Mouse (Mus musculus) MEL (cell line): Measurements from ENCODE around the gene Gm10134. TPM values are rescaled to one million over a fixed set of nuclear protein-coding genes. Genes with fewer than 3 reads are reported as not detected.

Experiments
- DNase-seq: peaks from one replicate; pipeline ENCODE4 v3.0.0; 2011; ENCODE audit warnings: low read depth, low spot score
- H3K27ac ChIP-seq: 2 replicates; pipeline ENCODE4 v1.5.1; 2012; ENCODE audit warnings: low read depth, mild to moderate bottlenecking, control low read depth, low read length, moderate library complexity; ENCODE audit not compliant: control insufficient read depth
- H3K27me3 ChIP-seq, 2 experiments: fragments of 150-350 bp in 1 of 2; sonication (generic) in 1 of 2; 2 replicates each; pipeline ENCODE4 v1.6.1; 2012; ENCODE audit warnings: low read length in 2 of 2, mild to moderate bottlenecking in 2 of 2, improper control_type of control experiment in 1 of 2, moderate library complexity in 1 of 2; ENCODE audit not compliant: insufficient read depth in 2 of 2, control insufficient read depth in 1 of 2
- H3K36me3 ChIP-seq, 2 experiments: 2 replicates each; pipeline ENCODE4 v1.6.1; 2012 to 2014; ENCODE audit warnings: low read length in 2 of 2, improper control_type of control experiment in 1 of 2, inconsistent platforms in 1 of 2, mild to moderate bottlenecking in 1 of 2; ENCODE audit not compliant: insufficient read depth in 2 of 2, control insufficient read depth in 1 of 2
- H3K4me1 ChIP-seq, 2 experiments: fragments of 150-350 bp in 1 of 2; sonication (generic) in 1 of 2; 2 replicates each; pipeline ENCODE4 v1.6.1; 2012; ENCODE audit warnings: low read length in 2 of 2, improper control_type of control experiment in 1 of 2, mild to moderate bottlenecking in 1 of 2; ENCODE audit not compliant: insufficient read depth in 2 of 2, control insufficient read depth in 1 of 2
- H3K4me3 ChIP-seq, 2 experiments: fragments of 150-350 bp in 1 of 2; sonication (generic) in 1 of 2; 2 replicates each; pipeline ENCODE4 v1.5.1; 2012; ENCODE audit warnings: low read depth in 2 of 2, low read length in 2 of 2, mild to moderate bottlenecking in 2 of 2, moderate library complexity in 2 of 2, control low read depth in 1 of 2, improper control_type of control experiment in 1 of 2; ENCODE audit not compliant: control insufficient read depth in 1 of 2, insufficient read depth in 1 of 2
- H3K79me2 ChIP-seq: 2 replicates; pipeline ENCODE4 v1.6.1; 2012; ENCODE audit warnings: mild to moderate bottlenecking, low read length, moderate library complexity; ENCODE audit not compliant: control insufficient read depth, poor library complexity, insufficient read depth
- H3K9ac ChIP-seq: 2 replicates; pipeline ENCODE4 v1.6.1; 2012; ENCODE audit warnings: low read depth, mild to moderate bottlenecking, control low read depth, low read length, moderate library complexity; ENCODE audit not compliant: control insufficient read depth, poor library complexity, severe bottlenecking
- H3K9me3 ChIP-seq: fragments of 150-350 bp; sonication (generic); replicated peaks from 2 replicates; pipeline ENCODE4 v1.6.1; 2012; ENCODE audit warnings: mild to moderate bottlenecking, low read length, improper control_type of control experiment, moderate library complexity; ENCODE audit not compliant: insufficient read depth
- BHLHE40 ChIP-seq: IDR thresholded peaks from 2 replicates; pipeline ENCODE4 v1.6.1; 2012; ENCODE audit warnings: low read depth, mild to moderate bottlenecking, inconsistent platforms, low read length, improper control_type of control experiment, borderline replicate concordance
- CHD2 ChIP-seq: IDR thresholded peaks from 2 replicates; pipeline ENCODE4 v1.6.1; 2011; ENCODE audit warnings: low read length, improper control_type of control experiment
- ELF1 ChIP-seq: IDR thresholded peaks from 2 replicates; pipeline ENCODE4 v1.6.1; 2014; ENCODE audit warnings: low read depth, mild to moderate bottlenecking, inconsistent platforms, low read length, improper control_type of control experiment, moderate library complexity
- EP300 ChIP-seq, 2 experiments: IDR thresholded peaks; 2 replicates each; pipeline ENCODE4 v1.6.1; 2011; ENCODE audit warnings: improper control_type of control experiment in 2 of 2, low read length in 2 of 2, low read depth in 1 of 2, mild to moderate bottlenecking in 1 of 2
- ETS1 ChIP-seq: IDR thresholded peaks from 2 replicates; pipeline ENCODE4 v1.6.1; 2012; ENCODE audit warnings: low read depth, mild to moderate bottlenecking, inconsistent platforms, low read length, improper control_type of control experiment, moderate library complexity
- GATA1 ChIP-seq: IDR thresholded peaks from 2 replicates; pipeline ENCODE4 v1.6.1; 2011; ENCODE audit warnings: low read depth, low read length, improper control_type of control experiment
- HCFC1 ChIP-seq: IDR thresholded peaks from 2 replicates; pipeline ENCODE4 v1.6.1; 2012; ENCODE audit warnings: low read depth, mild to moderate bottlenecking, inconsistent platforms, low read length, improper control_type of control experiment, moderate library complexity
- JUND ChIP-seq: IDR thresholded peaks from 2 replicates; pipeline ENCODE4 v1.6.1; 2011; ENCODE audit warnings: low read depth, mild to moderate bottlenecking, improper control_type of control experiment, low read length
- KAT2A ChIP-seq: conservative IDR thresholded peaks from 2 replicates; pipeline ENCODE4 v1.6.1; 2012; ENCODE audit warnings: low read depth, low read length, improper control_type of control experiment, inconsistent platforms
- MAX ChIP-seq: IDR thresholded peaks from 2 replicates; pipeline ENCODE4 v1.6.1; 2011; ENCODE audit warnings: low read length, improper control_type of control experiment
- MAZ ChIP-seq: IDR thresholded peaks from 2 replicates; pipeline ENCODE4 v1.6.1; 2012; ENCODE audit warnings: low read depth, mild to moderate bottlenecking, inconsistent platforms, low read length, improper control_type of control experiment
- MYB ChIP-seq: IDR thresholded peaks from 2 replicates; pipeline ENCODE4 v1.6.1; 2011; ENCODE audit warnings: mild to moderate bottlenecking, low read depth, low read length, improper control_type of control experiment
- MYC ChIP-seq: IDR thresholded peaks from 2 replicates; pipeline ENCODE4 v1.6.1; 2011; ENCODE audit warnings: low read depth, mild to moderate bottlenecking, low read length, improper control_type of control experiment, moderate library complexity
- NRF1 ChIP-seq: IDR thresholded peaks from 2 replicates; pipeline ENCODE4 v1.6.1; 2014; ENCODE audit warnings: low read depth, mild to moderate bottlenecking, inconsistent platforms, low read length, improper control_type of control experiment, moderate library complexity; ENCODE audit not compliant: poor library complexity, insufficient read depth, severe bottlenecking
- POLR2AphosphoS2 ChIP-seq: IDR thresholded peaks from 2 replicates; pipeline ENCODE4 v1.6.1; 2011; ENCODE audit warnings: low read length, improper control_type of control experiment
- POLR2AphosphoS5 ChIP-seq: IDR thresholded peaks from 2 replicates; pipeline ENCODE4 v1.6.1; 2012; ENCODE audit warnings: low read depth, borderline replicate concordance, mild to moderate bottlenecking, inconsistent platforms, low read length, moderate library complexity, mixed read lengths
- SIN3A ChIP-seq: IDR thresholded peaks from 2 replicates; pipeline ENCODE4 v1.6.1; 2012; ENCODE audit warnings: low read length, improper control_type of control experiment, inconsistent platforms
- TAL1 ChIP-seq: IDR thresholded peaks from 2 replicates; pipeline ENCODE4 v1.6.1; 2012; ENCODE audit warnings: mild to moderate bottlenecking, inconsistent platforms, low read length, moderate library complexity, mixed read lengths
- TBP ChIP-seq: IDR thresholded peaks from 2 replicates; pipeline ENCODE4 v1.8.0; 2011; ENCODE audit warnings: low read depth, low read length, improper control_type of control experiment
- TCF12 ChIP-seq: IDR thresholded peaks from 2 replicates; pipeline ENCODE4 v1.6.1; 2014; ENCODE audit warnings: low read depth, mild to moderate bottlenecking, inconsistent platforms, low read length, improper control_type of control experiment, moderate library complexity
- USF2 ChIP-seq, 2 experiments: IDR thresholded peaks; 2 replicates each; pipeline ENCODE4 v1.6.1; 2011 to 2012; ENCODE audit warnings: improper control_type of control experiment in 2 of 2, low read length in 2 of 2, borderline replicate concordance in 1 of 2, inconsistent platforms in 1 of 2, low read depth in 1 of 2, mild to moderate bottlenecking in 1 of 2; ENCODE audit not compliant: insufficient read depth in 1 of 2
- ZKSCAN1 ChIP-seq: IDR thresholded peaks from 2 replicates; pipeline ENCODE4 v1.6.1; 2012; ENCODE audit warnings: low read depth, mild to moderate bottlenecking, inconsistent platforms, low read length, improper control_type of control experiment, moderate library complexity
- ZMIZ1 ChIP-seq: IDR thresholded peaks from 2 replicates; pipeline ENCODE4 v1.6.1; 2012; ENCODE audit warnings: low read depth, mild to moderate bottlenecking, inconsistent platforms, low read length, improper control_type of control experiment, moderate library complexity
- ZNF384 ChIP-seq: IDR thresholded peaks from 2 replicates; pipeline ENCODE4 v1.6.1; 2012; ENCODE audit warnings: low read depth, mild to moderate bottlenecking, inconsistent platforms, low read length, improper control_type of control experiment
- polyA plus RNA-seq, 2 experiments: library from polyadenylated mRNA; stranded (reverse) in 1 of 2; unstranded in 1 of 2; fragments of >175 nt in 1 of 2; fragments of >200 nt in 1 of 2; gene quantifications; 2 replicates each; pipeline versions ENCODE4 v1.2.1 to v1.2.4; 2012; ENCODE audit warnings: low replicate concordance in 2 of 2, low read depth in 1 of 2; ENCODE audit not compliant: insufficient read length in 2 of 2, insufficient read depth in 1 of 2, missing spikeins in 1 of 2
- total RNA-seq: library from RNA; depleted of rRNA; stranded (reverse); fragments of 300-350 nt; gene quantifications from 2 replicates; pipeline ENCODE4 v1.2.3, GENCODE M21; 2012

The Gm10134 gene
- total and polyA plus RNA-seq, 3 experiments: not detected

- DNase-seq: no peak
- Histone ChIP-seq H3K4me3 (no peak overlapping the region), H3K9ac (no peak overlapping the region), H3K79me2 (no peaks in the 10 kb centered on the region), H3K27me3 (no peaks in the 10 kb centered on the region), H3K36me3 (peaks cover 0 to 2% of the 10 kb centered on the region in 2 experiments; a peak in 1 of 4 replicates)
- no peak for TF ChIP-seq NRF1
- TF ChIP-seq POLR2AphosphoS5: no peak
- no peak for TF ChIP-seq TAL1
- no peak for TF ChIP-seq KAT2A
- TF ChIP-seq BHLHE40: no peak
- TF ChIP-seq MAX: no peak
- TF ChIP-seq ZNF384: no peak
- TF ChIP-seq SIN3A: no peak
- TF ChIP-seq JUND: no peak
- no peak for TF ChIP-seq USF2 (IDR thresholded peaks at IDR 0.05; ENCODE audit: borderline replicate concordance in 1 of 2, insufficient read depth in 1 of 2, low read depth in 1 of 2, low read length in 2 of 2)
- TF ChIP-seq HCFC1: no peak
- TF ChIP-seq GATA1: no peak
- no peak for TF ChIP-seq ZMIZ1
- TF ChIP-seq POLR2AphosphoS2: no peak
- TF ChIP-seq MAZ: no peak
- no peak for TF ChIP-seq TBP
- TF ChIP-seq ELF1: no peak
- no peak for TF ChIP-seq ETS1
- TF ChIP-seq, all 39 proteins: peak for 0
- H3K4me1 ChIP-seq: peaks cover 0 to 3% of the 10 kb centered on the region in 2 experiments; a peak in 3 of 4 replicates
- no peaks in the 10 kb centered on the region for H3K9me3 ChIP-seq
- H3K27ac ChIP-seq: no peak overlapping the region
Measured at GRCm38 (mm10) chr2:28524406-28524805, 18.5 kb downstream of the Gm10134 start.

GRCm38 (mm10) chr2:28525219-28525942, 19.5 kb downstream of the Gm10134 start:
- H3K27me3 ChIP-seq: no peaks in the 10 kb centered on the region
- peaks cover 0 to 2% of the 10 kb centered on the region in 2 experiments; a peak in 1 of 4 replicates for H3K36me3 ChIP-seq
- no peak overlapping the region for H3K9ac ChIP-seq
- TF ChIP-seq MYC (no peak), ZKSCAN1 (no peak), CHD2 (no peak), ETS1 (no peak), TCF12 (no peak), ZNF384 (no peak), POLR2AphosphoS5 (no peak), EP300 (IDR thresholded peaks at IDR 0.05; ENCODE audit: low read depth in 1 of 2, low read length in 2 of 2) (no peak), HCFC1 (no peak), ELF1 (no peak), MYB (no peak)
- H3K4me1 ChIP-seq: peaks cover 0 to 3% of the 10 kb centered on the region in 2 experiments; a peak in 3 of 4 replicates
- H3K9me3 ChIP-seq: no peaks in the 10 kb centered on the region
- no peak overlapping the region for H3K27ac ChIP-seq
- H3K4me3 ChIP-seq: no peak overlapping the region
- no peak for DNase-seq
- H3K79me2 ChIP-seq: no peaks in the 10 kb centered on the region
